Mouse (Mus musculus) lung, adult 2 months (tissue): ENCODE data around the gene St8sia6.

Experiments used
- CTCF ChIP-seq: fragments of 200-500 bp; IDR thresholded peaks from 2 replicates; pipeline ENCODE4 v1.5.1; 2011; ENCODE audit warnings: mild to moderate bottlenecking, low read length, control low read depth; ENCODE audit not compliant: insufficient read depth
- POLR2A ChIP-seq: fragments of 200-500 bp; IDR thresholded peaks from 2 replicates; pipeline ENCODE4 v1.6.1; 2011; ENCODE audit warnings: low read depth, mild to moderate bottlenecking, control low read depth, low read length, borderline replicate concordance; ENCODE audit errors: extremely low read depth

DNA sequence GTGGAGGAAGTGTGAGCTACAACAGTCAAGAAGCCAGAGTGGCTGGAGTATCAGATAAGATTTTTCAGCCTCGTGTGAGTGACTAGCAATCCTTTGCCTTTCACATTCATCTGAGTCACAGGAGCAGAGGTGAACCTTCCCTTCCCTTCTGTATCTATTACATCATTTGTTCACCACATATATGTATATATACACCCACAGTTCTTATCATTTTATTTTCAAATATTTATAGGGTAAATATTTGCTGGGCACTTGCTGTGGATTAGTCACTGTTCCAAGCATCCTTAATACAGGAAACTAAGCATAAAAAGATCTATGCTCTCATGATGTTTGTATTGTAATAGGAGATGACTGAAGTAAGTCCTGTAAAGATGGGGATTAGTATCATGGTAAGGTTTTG, 85.1 kb downstream of the St8sia6 start:
- TF ChIP-seq CTCF (no peak), POLR2A (no peak)
